Mouse (Mus musculus): ENCODE results near the gene Fam71d.

Fam71d gene

GRCm38 (mm10) chr12:78691325-78691724 is at the start of gene Fam71d:
TSS of gene Fam71d (plus strand) at chr12:78691535.
- no peak for DNase-seq (ENCODE audit: low read depth, low spot score)

DNA sequence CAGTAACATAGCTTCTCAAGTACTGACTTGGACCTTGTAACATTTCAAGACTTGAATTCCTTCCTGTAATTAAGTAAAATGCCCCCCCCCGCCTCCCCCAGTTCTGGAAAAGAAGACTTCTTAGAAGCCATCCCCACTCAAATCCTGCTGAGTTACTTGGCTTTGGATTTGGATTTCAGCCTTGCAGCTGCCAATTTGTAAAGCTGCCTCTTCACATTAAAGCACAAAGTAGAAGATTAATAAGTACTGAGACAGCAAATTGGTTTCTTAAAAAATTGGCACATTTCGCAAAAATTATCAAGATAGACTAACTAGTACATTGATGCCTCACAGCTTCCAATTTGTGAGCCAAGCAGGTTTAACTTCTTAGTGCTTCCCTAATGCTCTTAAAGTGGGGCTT is 47.6 kb upstream of the Fam71d start:
- peak; percentile 5 for DNase-seq (ENCODE audit: low read depth, low spot score)

GRCm38 (mm10) chr12:78645282-78645681 is 46.1 kb upstream of the Fam71d start:
- no peak for DNase-seq (ENCODE audit: low read depth, low spot score)

GRCm38 (mm10) chr12:78659718-78660304 is 31.5 kb upstream of the Fam71d start:
- DNase-seq (ENCODE audit: low read depth, low spot score): no peak

GRCm38 (mm10) chr12:78678101-78678806 is 13.1 kb upstream of the Fam71d start:
- DNase-seq (ENCODE audit: low read depth, low spot score): no peak

DNA sequence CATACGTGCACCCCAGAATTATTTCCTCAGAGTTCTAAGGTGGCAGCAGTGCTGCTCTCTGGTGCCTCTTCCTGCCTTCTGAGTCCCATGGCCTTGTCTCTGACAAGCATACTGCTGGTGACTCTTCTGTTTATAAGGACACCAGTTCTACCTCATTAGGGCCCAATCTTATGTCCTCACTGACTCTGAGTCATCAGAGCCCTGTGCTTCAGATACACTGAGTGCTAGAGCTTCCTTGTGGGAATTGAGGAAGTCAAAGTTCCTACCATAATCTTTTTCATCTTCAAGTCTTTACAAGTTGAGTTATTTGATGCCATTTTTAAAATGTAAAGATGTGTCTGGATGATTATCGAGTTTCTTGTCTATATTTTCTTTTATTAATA is 12.5 kb upstream of the Fam71d start:
- DNase-seq (ENCODE audit: low read depth, low spot score): no peak

DNA sequence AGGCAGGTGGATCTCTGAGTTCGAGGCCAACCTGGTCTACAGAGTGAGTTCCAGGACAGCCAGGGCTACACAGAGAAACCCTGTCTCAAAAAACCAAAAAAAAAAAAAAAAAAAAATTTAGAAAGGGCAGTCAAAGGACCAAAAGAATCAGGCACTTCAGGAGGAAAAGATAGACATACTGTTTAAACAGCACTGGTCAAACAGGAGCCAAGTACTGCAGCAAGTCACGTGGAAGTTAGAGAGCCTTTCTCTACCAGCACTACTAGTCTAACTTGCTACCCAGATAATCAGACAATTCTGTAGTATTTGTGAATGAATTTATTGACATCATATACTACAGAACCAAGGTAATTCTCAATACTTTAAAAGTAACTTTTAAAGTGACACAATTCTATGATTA is 10.3 kb upstream of the Fam71d start:
- no peak for DNase-seq (ENCODE audit: low read depth, low spot score)

- DNase-seq (ENCODE audit: low read depth, low spot score): no peak
These were observed 9.1 kb upstream of the Fam71d start for GRCm38 (mm10) chr12:78682279-78682678.

GRCm38 (mm10) chr12:78685669-78686215 is 5.6 kb upstream of the Fam71d start:
- DNase-seq (ENCODE audit: low read depth, low spot score): no peak

DNA sequence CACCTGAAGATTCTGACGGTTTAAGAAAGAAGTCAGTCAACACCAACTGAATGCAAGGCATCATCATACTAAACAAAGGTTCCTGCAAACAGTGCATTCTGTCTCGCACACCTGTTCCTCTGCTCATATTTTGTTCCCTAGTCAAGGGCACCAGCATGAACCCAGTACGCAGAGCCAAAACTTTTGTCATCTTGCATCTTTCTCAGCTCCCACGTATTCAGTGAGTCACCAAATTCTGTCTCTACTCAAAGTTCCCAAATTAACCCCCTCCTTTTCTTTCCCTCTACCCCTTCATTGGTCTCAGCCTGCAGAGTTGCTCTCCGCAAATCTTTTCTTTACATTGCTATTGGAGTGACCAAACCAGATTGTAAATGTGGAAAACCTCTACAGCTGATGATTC is 2.5 kb upstream of the Fam71d start:
- DNase-seq (ENCODE audit: low read depth, low spot score): peak; percentile 28

DNA sequence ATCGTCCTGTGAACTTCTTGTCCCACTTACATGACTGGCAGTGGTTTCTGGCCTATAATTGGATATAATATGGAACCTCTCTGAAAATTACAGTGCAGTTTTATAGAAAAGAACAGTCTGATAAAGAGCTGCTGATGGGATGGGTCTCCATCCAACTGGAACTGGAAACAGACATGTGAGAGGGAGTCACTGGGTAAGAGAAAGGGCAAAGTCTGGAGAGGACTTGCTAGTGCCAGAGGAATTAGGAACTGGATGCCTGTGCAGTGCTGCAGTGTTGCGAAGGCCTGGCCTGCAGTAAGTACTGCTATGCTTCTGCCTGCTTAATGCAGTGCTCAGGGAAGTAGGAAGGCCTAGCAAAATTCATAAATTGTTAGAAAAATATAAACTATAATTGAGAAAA is 1.9 kb downstream of the Fam71d start:
- no peak for DNase-seq (ENCODE audit: low read depth, low spot score)

- no peak for DNase-seq (ENCODE audit: low read depth, low spot score)
These were observed 26.4 kb downstream of the Fam71d start for GRCm38 (mm10) chr12:78717783-78718182.

- DNase-seq (ENCODE audit: low read depth, low spot score): no peak
These were observed 36.4 kb downstream of the Fam71d start for GRCm38 (mm10) chr12:78727723-78728122.

GRCm38 (mm10) chr12:78739633-78740032 is 48.3 kb downstream of the Fam71d start:
- DNase-seq (ENCODE audit: low read depth, low spot score): no peak

DNA sequence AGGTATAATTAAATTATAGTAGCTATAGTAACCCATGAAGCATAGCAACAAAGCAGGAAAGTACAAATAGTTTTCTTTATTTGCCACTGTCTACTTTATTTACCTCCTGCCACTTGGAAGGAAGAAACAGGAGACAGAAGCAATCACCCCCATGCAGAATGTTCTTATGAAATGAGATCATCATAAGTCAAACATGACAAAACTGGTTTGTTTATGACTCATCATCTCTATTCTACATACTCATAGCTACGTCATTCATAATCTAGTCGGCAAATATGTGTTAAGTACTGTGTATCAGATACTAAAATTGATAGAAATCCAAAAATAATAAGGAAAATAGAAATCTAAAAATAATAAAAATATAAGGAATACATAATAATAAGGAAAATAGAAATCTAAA is 49.0 kb downstream of the Fam71d start:
- no peak for DNase-seq (ENCODE audit: low read depth, low spot score)

DNA sequence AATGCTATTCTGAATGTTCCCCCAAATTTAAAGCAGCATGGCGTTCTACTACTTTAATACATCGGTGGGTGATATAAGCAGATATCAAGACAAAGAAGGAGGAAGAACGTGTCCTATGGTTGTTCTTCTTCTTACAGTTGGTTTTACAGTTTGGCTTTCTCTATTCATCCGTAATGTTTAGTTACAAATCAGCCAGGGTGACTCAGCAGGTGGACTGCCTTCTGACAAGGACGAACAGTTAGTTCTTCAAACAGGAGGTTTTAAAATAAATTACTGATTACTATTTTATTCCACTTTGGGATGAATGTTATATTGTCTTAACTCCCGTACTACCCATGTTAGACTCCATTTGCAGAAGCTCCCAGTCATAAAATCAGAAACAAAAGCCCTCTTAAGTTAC is 54.9 kb downstream of the Fam71d start:
- no peak for DNase-seq (ENCODE audit: low read depth, low spot score)

- DNase-seq (ENCODE audit: low read depth, low spot score): no peak
These were observed 56.1 kb downstream of the Fam71d start for GRCm38 (mm10) chr12:78747406-78747805.

GRCm38 (mm10) chr12:78748113-78748512 is 56.8 kb downstream of the Fam71d start:
- no peak for DNase-seq (ENCODE audit: low read depth, low spot score)

GRCm38 (mm10) chr12:78748557-78749377 is 57.4 kb downstream of the Fam71d start, which contains the start of gene Mpp5:
TSS of gene Mpp5 (plus strand) at chr12:78748907.
- peak; percentile 87 for DNase-seq (ENCODE audit: low read depth, low spot score)

DNA sequence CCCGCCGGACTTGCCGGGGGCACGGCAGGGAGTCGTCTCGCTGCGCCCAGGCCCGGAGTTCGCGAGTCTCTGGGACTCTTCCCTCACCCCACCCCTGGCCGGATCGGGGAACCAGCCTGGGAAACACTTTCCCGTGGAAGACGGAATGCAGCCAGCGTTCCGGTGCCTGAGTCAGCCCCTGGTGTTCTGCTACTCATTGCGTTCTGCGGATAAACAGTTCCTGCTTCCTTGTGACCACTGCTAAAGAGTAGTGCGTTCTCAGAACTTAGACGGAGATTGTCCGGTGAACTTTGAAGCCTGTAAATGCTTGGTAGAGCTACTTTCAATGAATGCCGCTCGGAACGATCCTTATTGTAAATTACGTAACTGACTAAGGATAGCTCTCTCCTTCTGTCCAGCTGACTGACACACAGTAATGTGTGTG is 58.1 kb downstream of the Fam71d start:
- DNase-seq (ENCODE audit: low read depth, low spot score): peak; percentile 6

DNA sequence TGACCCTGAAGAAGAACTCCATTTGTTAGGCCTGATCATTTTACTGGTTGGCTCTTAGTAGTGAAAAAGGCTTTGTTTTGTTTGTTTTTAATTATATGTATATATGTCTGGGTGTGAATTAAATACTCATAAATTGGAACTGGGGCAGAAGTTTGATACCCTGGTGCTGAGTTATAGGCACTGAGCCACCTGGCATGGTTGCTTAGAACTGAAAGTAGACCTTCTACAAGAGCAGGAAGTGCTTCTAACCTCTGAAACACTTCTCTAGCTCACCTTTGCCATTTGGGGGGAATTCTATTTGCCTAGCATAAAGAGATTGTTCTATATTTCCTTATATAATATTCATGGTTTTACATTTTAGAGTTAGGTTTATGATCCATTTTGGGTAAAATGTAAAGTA is 70.6 kb downstream of the Fam71d start:
- DNase-seq (ENCODE audit: low read depth, low spot score): no peak

GRCm38 (mm10) chr12:78769031-78769713 is 77.8 kb downstream of the Fam71d start:
- DNase-seq (ENCODE audit: low read depth, low spot score): no peak

Measured in telencephalon, adult 2 months (tissue).